Mouse (Mus musculus): ENCODE results near the gene Zmynd15.
A peak's percentile ranks its signal among the peaks of the same experiment; 100 is the strongest.
"Not testable (repeated sequence)": the region's sequence is repeated elsewhere in the genome, so short reads cannot be mapped to it uniquely, and the experiment has no call there.

The Zmynd15 gene

DNA sequence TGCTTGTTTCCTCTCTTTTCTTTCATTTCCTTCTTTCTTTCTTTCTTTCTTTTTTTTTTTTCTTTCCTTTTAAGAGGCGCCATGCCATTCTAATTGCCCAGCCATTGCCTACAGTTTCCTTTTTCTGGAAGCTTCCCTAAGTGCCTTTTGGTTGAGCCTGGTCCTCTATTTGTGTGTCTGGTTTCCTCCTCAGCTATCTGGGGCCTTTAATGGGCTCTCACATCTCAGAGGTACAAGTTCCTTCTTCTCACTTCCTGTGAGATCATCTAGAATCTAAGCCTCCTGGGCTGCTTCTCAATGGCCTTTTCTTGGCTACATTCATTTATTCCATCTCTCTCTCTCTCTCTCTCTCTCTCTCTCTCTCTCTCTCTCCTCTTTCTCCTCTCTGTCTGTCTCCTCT lies 11.9 kb upstream of the Zmynd15 start:
- DNase-seq (ENCODE audit: low spot score in 2 of 2) = no peak

DNA sequence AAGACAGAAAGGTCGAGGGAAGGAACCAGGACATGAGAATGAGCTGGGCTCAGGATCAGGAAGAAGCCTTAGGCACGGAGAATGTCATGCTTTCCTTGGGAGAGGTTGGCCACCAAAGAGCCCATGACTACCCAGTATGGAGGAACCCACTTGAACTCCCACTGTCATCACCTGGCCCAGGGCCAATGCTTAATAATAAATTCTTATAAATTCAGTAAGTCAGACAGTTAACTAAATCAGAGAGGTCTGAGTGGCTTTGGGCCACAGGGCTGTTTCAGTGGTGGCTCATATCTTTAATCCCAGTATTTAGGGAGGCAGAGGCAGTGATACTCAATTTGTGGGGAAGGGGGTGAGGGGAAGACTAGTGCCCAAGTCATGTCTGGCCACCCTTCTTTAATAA lies 8.3 kb upstream of the Zmynd15 start:
- DNase-seq (ENCODE audit: low spot score in 2 of 2) = no peak

DNA sequence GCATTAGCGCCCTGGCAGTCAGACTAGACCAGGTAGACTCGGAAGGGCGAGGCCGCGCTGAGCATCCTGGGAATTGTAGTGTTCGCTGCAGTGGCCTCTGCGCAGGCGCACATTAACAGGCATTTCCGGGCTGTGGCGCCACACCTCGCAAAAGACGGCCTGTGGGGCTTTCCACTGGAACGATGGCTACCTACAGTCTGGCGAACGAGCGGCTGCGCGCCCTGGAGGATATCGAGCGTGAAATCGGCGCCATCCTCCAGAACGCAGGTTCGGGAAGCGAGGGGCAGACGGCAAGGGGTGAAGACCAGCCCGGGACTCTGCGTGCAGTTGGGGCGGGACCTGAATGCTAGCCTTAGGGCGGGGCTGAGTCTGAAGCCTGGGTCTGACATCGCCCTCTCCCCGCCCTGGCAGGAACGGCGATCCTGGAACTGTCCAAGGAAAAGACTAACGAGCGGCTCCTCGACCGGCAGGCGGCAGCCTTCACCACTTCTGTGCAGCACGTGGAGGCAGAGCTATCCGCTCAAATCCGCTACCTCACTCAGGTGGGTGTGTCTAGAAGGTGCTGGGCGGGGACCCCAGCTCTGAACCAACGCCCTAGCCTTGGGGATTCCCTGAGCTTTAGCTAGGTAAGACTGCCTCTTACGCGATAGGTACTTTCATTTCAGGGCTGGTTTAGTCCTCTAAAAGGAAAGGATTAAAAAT lies 7.3 kb upstream of the Zmynd15 start, which contains the start of gene Med11:
Gene Med11, plus strand, starts transcription at position 123 of the 702 bp plus-strand sequence.
- DNase-seq (ENCODE audit: low spot score in 2 of 2) = peak; percentile 97 to 98

DNA sequence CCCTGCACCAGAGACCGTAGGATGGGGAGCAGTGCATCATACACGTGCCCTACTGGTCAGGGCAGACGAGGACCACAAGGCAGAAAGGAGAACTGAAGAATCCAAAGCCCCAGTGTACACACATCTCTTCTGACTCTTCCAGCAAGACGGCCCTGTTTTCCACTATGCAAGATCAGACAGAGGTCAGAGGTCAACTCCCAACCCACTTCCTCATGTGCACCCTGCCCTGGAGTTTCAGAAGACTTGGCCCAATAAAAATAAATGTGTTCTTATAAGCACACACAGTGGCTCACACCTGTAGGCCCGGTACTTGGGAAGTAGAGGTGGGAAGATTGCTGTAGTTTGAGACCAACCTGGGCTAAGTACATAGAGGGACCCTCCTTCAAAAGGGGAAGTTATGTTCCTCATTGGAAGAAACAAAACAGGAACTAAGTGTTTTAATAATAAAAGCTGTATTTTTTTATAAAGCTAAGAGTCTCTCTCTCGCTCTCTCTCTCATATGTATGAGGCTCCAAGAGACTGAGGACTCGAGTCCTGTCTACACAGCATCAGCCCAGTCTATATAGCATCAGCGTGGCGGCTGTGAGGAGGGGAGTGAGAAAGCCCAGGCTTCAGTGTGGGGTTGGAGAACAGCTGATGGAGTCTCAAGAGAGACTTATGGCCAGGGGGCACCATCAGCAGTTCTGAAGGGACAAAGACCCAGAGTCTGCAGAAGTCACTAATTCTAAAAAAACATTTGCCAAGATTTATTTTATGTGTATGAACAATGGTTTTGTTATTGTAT lies 5.8 kb upstream of the Zmynd15 start:
- DNase-seq (ENCODE audit: low spot score in 2 of 2) = peak; percentile 37 to 55

DNA sequence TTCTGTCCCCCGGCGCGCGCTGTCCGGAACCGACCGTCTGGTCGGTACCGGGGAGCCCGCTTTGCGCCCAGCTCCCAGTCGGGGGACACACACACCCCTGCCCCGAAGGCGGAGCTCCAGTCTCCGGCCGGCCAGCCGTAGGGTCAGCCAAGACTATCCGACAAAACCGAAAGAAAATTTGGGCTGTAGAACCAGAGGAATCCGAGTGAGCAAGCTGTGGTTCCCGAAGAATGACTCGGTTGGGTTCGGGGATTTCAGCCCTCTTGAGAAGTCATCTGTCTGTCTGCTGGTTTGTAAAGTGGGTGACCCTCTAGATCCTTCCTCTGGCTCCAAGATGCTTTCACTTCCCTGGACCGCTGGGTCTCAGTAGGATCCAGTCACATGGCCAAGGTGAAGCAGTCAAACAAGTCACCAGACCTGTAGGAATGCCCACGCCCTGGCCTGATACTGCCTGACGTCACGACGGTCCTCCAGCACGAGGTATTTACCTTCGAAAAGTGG lies 418 bp downstream of the Zmynd15 start, which contains the start of gene Cxcl16:
Gene Cxcl16, minus strand, starts transcription at position 384 of the 501 bp plus-strand sequence.
- DNase-seq (ENCODE audit: low spot score in 2 of 2) = peak; percentile 79

DNA sequence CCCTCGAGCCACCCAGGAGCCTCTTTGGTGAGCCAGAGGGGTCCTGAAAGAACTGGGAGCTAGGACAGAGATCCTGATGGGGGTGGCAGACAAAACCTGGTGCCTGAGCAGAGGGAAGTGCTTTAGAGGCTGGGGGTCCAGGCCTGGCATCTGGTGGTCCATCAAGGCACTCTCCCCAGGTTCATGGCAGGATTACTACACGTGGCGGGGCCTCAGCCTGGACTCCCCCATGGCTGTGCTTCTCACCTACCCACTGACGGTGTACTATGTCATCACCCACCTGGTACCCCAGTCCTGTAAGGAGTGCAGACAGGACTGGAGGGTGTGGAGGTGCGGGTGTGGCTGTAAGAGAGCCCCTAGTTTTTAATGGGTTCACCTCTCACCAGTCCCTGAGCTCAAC lies 4.7 kb downstream of the Zmynd15 start:
- DNase-seq (ENCODE audit: low spot score in 2 of 2) = no peak

DNA sequence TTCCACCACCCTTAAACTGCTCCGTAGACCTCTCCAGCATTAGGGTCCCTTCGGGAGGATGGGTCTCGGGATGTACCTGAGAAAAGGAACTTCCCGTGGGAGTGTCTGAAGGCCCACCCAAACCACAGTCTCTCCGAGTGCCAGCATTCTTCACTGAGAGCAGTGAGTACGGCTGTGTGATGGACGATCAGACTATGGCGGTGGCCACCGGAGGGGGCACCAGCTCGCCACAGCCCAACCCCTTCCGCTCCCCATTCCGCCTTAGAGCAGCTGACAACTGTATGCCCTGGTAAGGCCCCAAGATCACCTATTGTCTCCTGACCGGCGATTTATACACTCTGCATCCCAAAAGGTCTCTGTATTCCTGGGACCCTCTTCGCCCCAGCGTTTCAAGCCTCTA lies 6.0 kb downstream of the Zmynd15 start:
- DNase-seq (ENCODE audit: low spot score in 2 of 2) = no peak

DNA sequence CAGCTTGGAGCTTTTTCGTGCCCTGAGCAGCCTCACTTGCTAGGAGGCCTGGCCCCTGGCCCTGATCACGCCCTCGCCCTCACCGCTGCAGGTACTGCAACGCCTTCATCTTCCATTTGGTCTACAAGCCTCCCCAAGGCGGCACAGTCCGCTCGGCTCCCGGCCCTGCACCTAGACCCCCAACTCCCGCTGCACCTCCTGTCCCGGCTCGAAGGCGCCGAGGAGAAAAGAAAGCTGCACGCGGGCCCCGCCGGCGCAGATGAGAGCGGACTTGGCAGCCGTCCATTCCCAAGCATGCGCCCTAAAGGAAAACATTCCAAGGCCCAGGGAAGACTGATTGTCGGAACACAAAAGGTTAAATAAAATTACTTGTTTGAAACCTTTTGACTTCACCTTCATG lies 6.6 kb downstream of the Zmynd15 start:
- DNase-seq (ENCODE audit: low spot score in 2 of 2) = peak in 1 of 2 experiments; percentile 30

DNA sequence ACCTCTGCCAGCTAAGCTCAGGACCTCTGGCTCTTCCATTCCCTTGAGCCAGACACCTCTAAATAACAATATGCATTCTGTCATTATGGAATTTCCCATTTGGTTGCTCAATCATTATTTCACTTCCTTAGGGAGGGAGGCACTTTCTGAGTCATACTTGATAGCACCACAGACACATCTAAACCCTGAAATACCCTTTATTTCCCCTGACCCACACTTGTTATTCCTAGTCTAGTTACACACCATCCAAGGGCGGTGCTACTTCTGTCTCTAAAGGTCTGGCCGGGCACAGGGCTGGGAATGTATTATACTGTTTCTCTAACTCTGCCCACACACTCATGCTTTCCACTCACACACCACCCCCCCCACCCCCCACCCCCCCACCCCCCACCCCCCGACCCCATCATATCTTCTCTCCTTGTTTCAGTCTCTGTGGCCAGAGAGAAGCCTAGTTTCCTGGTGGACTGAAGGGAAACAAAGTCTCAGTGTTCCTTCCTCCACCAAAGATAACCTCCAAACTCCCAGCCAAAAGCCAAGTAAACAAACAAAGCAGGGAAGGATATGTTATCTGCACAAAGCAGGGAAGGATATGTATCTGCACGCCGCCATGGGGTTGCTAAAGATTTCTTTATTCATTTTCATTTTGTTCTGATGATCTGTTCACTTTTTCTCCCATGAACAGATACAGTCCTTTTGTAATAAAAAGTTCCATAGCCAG lies 8.8 kb downstream of the Zmynd15 start:
- peak; percentile 44 to 49 for DNase-seq (ENCODE audit: low spot score in 2 of 2)

DNA sequence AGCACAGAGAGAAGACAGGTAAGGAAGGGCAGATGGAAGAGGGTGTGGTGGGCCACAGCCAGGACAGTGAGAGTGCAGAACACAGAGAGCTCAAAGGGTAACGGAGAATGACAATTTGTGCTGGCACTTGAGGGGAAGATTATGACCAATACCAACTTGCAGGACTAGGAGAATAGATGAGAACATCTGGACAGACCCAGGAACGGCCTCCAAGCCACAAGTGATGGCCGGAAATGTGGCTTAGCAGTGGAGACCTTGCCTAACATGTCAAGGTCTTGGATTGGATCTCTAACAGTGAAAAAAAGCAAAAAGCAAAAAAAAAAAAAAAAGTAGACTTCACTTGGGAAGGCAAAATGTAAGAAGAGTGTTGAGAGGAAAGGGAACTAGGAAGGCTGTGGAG lies 10.5 kb downstream of the Zmynd15 start:
- no peak for DNase-seq (ENCODE audit: low spot score in 2 of 2)

DNA sequence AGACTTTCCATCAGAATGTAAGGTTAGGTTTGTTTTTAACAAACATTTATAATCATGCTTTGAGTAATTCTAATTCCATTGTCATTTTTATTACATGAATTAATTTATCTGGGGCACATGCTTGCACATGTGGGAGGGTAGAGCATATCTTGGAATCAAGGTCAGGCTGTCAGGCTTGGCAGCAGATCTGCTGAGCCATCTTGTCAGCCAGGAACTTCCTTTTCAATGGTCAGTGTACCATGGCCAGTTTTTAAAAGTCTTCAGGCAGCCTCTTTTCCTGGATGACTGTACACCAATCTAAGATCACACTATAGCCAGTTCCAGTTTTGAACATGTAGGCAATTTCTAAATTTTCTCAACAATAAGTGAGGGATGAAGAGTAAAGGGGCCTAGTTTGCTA lies 13.5 kb downstream of the Zmynd15 start:
- DNase-seq (ENCODE audit: low spot score in 2 of 2) = no peak

DNA sequence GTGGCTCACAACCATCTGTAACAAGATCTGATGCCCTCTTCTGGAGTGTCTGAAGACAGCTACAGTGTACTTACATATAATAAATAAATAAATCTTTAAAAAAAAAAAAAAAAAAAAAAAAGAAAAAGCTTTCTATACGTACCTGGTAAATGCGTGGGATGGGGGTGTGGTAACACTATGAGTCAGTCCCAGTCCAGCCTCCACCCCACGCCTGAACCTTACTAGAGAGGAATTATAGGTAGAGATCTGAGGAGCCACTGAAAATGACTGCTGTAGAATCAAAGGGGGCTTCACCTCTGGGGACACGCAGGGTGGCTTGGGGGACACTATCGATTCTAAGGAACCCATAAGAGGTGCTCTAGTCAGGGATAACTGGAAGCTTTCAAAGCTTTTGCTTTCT lies 14.1 kb downstream of the Zmynd15 start:
- not testable (repeated sequence) for DNase-seq (ENCODE audit: low spot score in 2 of 2)

DNA sequence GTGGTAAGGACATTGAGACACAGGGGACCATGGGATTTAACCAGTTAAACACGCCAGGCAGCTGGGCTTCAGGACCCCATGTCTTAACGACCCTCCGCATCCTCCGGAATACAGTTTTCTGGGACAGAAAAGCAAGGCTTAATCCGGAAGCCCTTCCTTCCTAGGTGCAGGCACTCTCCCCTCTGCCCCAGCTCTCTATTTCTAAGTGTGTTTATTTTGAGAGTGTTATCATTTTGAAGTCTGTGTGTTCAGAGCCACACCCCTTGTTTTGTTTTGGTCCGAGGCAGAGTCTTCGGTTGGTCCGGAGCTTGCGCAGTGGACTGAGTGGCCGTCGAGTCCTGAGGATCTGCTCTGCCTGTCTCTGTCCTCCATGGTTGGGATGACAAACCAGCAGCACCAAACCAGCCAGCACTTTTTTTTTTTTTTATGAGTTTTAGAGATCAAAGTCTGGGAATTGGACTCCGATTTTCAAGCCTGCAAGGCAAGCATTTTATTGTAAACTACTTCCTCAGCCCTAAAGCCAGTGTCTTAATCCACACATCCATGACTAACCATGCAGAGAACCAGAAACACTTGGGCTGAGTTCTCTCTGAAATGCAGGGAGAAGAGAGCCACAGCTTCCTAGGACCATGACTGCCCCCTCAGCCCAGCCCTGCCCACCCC lies 15.8 kb downstream of the Zmynd15 start:
- no peak for DNase-seq (ENCODE audit: low spot score in 2 of 2)

DNA sequence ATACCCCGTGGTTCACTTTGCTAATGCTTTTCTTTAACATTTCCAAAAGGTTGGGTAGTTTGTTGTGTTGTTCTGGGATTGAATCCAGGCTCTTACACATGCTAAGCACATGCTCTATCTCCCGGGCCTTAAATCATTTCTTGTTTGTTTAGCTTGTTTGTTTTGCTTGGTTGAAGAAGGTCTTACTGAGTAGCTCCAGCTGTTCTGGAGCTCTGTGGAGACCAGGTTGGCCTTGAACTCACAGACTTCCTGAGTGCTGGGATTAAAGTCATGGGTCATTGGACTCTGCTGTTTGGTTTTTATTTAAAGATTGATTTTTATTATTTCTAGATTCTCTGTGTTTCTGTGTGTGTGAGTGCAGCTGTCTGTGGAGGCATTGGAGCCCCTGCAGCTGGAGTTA lies 26.3 kb downstream of the Zmynd15 start:
- DNase-seq (ENCODE audit: low spot score in 2 of 2) = no peak

DNA sequence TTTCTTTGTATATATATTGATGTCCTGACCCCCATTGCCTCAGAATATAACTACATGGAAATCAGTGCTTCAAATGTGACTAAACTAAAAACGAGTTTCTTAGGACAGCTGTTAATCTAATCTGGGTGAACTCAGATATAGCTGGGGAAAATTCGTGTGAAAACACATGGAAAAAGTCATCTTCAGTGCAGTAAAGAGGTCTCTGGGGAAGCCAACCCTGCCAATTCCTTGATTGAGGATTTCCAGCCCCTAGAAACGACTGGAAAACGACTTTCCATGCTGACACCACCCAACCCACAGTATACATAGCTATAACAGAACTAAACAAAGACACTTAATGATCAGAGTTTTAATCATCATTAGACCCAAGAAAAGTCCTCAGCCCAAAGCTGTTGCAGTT lies 28.6 kb downstream of the Zmynd15 start:
- DNase-seq (ENCODE audit: low spot score in 2 of 2) = peak; percentile 52 to 57

DNA sequence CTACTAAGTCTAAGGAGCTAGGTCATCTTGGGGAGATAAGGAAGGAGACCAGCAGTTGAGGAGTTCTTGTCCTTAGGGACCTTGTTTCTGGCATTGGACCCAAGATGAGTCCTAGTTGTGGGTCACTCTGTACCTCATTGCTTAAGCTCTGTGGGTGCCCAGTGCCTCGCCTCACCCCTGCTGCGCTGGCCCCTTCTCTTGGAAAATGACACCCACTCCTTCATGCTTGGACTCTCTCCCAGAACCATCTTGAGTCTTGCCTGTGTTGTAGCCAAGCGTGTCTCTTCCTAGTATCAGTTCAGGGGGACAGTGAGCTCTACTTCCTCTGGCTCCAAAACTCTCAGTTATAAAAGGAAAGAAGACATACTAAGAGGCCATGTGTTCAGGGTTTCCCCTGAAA lies 29.9 kb downstream of the Zmynd15 start:
- peak; percentile 47 to 55 for DNase-seq (ENCODE audit: low spot score in 2 of 2)

DNA sequence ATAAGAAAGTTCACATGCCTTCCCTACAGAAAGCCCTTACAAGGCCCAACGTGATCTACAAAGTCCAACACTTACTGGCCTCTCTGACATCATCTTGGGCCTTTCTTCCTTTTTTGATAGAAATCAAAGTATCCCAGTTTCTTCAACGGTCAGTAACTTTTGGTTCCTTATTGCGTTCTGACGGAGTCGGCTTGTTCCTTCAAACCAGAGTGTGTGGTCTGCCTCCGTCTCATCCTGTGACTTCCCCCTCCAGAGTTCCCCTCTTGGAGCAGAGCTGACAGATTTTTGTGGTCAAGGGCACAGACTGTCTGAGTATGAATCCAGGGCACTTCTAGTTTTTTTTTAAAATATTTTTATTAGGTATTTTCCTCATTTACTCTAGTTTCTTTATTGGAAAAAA lies 30.5 kb downstream of the Zmynd15 start:
- DNase-seq (ENCODE audit: low spot score in 2 of 2) = peak in 1 of 2 experiments; percentile 63

DNA sequence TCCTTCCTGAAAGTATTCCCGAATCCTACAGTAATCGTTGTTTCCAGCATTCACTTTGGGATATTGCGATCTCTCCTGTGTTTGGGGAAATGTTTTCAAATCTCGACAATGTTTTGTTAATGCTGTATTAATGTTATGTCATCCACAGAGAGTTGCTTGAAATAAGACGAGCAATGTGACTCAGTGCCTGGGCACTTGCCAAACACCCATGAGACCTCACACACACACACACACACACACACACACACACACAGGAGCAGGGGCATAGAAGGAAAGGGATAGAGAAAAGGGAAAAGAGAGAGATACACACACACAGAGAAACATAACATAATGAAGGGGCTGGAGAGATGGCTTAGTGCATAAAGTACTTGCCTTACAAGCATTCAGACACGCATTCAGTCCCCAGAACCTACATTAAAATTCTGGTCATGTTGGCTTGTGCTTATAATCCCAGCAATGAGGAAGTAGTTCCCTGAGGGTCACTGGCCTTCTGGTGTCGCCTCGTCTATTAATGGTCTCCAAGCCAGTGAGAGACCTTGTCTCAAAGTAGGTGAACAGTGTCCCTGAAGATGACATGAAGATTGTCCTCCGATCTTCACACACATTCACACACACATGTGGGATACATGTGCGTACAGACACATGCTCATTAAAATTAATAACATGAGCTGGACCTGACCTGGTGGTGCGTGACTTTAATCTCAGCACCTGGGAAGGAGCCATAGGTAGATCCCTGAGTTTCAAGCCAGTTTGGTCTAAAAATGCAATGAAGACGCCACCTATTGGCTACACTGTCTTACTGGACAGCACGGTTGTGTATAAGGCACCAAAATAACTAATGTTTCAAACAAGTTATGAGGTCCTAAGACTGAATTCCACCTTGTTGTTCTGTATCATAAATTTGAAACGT lies 40.6 kb downstream of the Zmynd15 start:
- no peak for DNase-seq (ENCODE audit: low spot score in 2 of 2)

DNA sequence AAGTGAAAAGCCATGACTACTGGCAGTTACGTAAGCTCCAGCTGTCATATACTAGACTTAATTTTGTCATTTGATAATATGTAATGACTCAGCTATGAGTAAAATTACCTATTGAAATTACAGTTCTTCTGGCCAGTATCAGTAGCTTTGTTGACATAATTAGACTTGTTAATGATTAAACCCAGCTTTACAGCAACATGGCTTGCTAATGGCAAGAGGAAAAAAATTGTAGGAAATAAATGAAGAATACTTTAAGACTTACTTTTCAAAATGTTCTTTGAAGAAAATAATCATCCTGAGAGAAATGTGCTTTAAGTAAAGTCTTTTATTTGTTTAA lies 41.2 kb downstream of the Zmynd15 start:
- DNase-seq (ENCODE audit: low spot score in 2 of 2) = no peak

DNA sequence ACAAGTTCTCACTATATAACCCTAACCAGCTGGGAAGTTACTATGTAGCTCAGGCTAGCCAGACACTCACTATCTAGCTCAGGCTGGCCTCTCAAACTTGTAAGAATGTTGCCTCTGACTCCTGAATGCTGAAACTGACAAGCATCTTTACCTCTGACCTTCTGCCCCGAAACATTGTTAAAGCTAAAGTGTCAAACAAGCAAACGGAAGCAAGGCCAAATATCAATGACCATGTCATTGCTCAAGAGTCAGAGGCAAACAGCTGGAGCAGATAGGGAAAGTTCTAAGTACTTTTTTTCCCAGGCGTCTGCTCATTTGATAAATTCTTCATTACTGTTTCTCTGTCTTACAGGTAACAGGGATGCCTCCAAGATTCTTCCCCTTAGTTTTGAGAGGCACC lies 42.8 kb downstream of the Zmynd15 start:
- DNase-seq (ENCODE audit: low spot score in 2 of 2) = no peak

DNA sequence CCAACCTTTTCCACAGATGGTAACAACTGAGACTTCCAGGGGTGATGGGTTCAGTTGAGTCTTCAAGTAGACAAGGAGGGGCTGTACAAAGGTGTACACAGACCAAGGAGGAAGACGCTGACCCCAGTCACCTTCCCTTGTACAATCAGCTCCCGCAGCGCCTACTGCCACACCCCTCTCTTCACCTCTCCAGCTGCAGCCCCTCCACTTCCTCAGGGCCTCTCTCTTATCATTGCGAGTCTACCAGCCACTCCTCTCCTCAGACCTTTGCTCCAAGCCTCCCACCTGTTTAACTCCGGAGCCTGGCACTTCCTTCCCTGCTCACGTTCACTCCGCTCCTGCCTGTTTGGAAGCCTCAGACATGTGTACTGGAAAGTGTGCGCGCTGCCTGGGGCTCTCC lies 45.7 kb downstream of the Zmynd15 start, which contains the start of gene Tm4sf5:
Gene Tm4sf5, plus strand, starts transcription at position 275 of the 400 bp plus-strand sequence.
- no peak for DNase-seq (ENCODE audit: low spot score in 2 of 2)

Data from heart, adult 9 months (tissue).